15 mouse cellular contexts compared by ENCODE assay signal in genomic region chr12:41615271-41615670, GRCm38 (mm10).
DNase-seq lines count a peak whose midpoint lies in the region; ATAC-seq and TF ChIP-seq lines count a peak whose summit lies in the region.
"Had no signal": no experiment of that assay in that cellular context is flagged by ENCODE, and none has a peak within 500 bp of the region (broad histone marks: within the 10 kb centered on the region; RNA-seq: fewer than 3 reads in every experiment).

No protein-coding gene starts in this region.

- intact Hi-C loops in left cerebral cortex, adult 2 months (cut with DNase I), result no loop called here

- DNase-seq in cerebellum, postnatal 10 days, result peak; percentile 59 to 73
- DNase-seq in cerebellum, postnatal 4 days (ENCODE audit: low spot score in 2 of 2), result no peak
- peak; percentile 23 for DNase-seq in hindbrain, postnatal 0 days (ENCODE audit: low spot score)
- no peak for DNase-seq in hindbrain, embryonic 11.5 days (ENCODE audit: low spot score)
- peak; percentile 22 for DNase-seq in brain, embryonic 18.5 days (ENCODE audit: low read depth, low spot score)
- DNase-seq in left cerebral cortex, adult 2 months (ENCODE audit: extremely low spot score in 1 of 2, low spot score in 2 of 2), result peak in 1 of 2 experiments; percentile 12
- DNase-seq in spleen, adult 12 weeks (ENCODE audit: low spot score), result no peak
- DNase-seq in spleen, postnatal 4 days (ENCODE audit: low spot score in 2 of 2), result no peak
- DNase-seq: cerebellum, adult 9-10 months; gastrocnemius, postnatal 10 days; heart, postnatal 14 days; lung, postnatal 14 days; thymus, adult 2 months had no signal

- H3K36me3 ChIP-seq in hindbrain, postnatal 0 days (ENCODE audit: insufficient read depth, low read length), result no peaks in the 10 kb centered on the region
- H3K36me3 ChIP-seq in hindbrain, embryonic 11.5 days (ENCODE audit: control insufficient read depth, insufficient read depth, low read length), result no peaks in the 10 kb centered on the region
- H3K36me3 ChIP-seq: embryonic facial prominence, embryonic 10.5 days had no signal

- 60% methylated on average over 3 of the region's 3 CpGs for WGBS in hindbrain, postnatal 0 days
- 85% methylated on average over 3 of the region's 3 CpGs for WGBS in hindbrain, embryonic 11.5 days

- H3K4me2 ChIP-seq in hindbrain, postnatal 0 days (ENCODE audit: low read depth, low read length), result no peak overlapping the region
- H3K4me2 ChIP-seq in hindbrain, embryonic 11.5 days (replicated peaks; ENCODE audit: low read depth, low read length), result no peak overlapping the region

- peak; percentile 64; the same call in 1 of the 2 replicates for ATAC-seq in hindbrain, postnatal 0 days
- ATAC-seq in hindbrain, embryonic 11.5 days (ENCODE audit: low FRiP score), result no peak

- H3K27me3 ChIP-seq in hindbrain, postnatal 0 days (ENCODE audit: insufficient read depth, low read length), result no peaks in the 10 kb centered on the region
- no peaks in the 10 kb centered on the region for H3K27me3 ChIP-seq in hindbrain, embryonic 11.5 days (ENCODE audit: control insufficient read depth, insufficient read depth, low read length)

- no peak for TF ChIP-seq CTCF in hindbrain, postnatal 0 days (IDR thresholded peaks at IDR 0.05; ENCODE audit: low read depth)
- no peak for TF ChIP-seq CTCF in left cerebral cortex, adult 2 months (IDR thresholded peaks at IDR 0.05)

- H3K4me1 ChIP-seq in hindbrain, postnatal 0 days (ENCODE audit: insufficient read depth, low read length), result no peaks in the 10 kb centered on the region
- no peaks in the 10 kb centered on the region for H3K4me1 ChIP-seq in hindbrain, embryonic 11.5 days (replicated peaks; ENCODE audit: control insufficient read depth, insufficient read depth, low read length)
- H3K4me1 ChIP-seq: embryonic facial prominence, embryonic 10.5 days had no signal

- no peak overlapping the region for H3K4me3 ChIP-seq in hindbrain, postnatal 0 days (ENCODE audit: low read length)
- H3K4me3 ChIP-seq in hindbrain, embryonic 11.5 days (ENCODE audit: low read depth, low read length), result no peak overlapping the region
- H3K4me3 ChIP-seq in left cerebral cortex, adult 2 months, result no peak overlapping the region
- H3K4me3 ChIP-seq: embryonic facial prominence, embryonic 10.5 days; erythroblast, embryonic 14.5 days had no signal

- H3K9ac ChIP-seq in hindbrain, postnatal 0 days (replicated peaks; ENCODE audit: low read length), result no peak overlapping the region
- no peak overlapping the region for H3K9ac ChIP-seq in hindbrain, embryonic 11.5 days (ENCODE audit: low read depth, low read length)

- no peaks in the 10 kb centered on the region for H3K9me3 ChIP-seq in hindbrain, postnatal 0 days (ENCODE audit: low read length)
- H3K9me3 ChIP-seq in hindbrain, embryonic 11.5 days (ENCODE audit: control insufficient read depth, low read length), result no peaks in the 10 kb centered on the region
- H3K9me3 ChIP-seq: embryonic facial prominence, embryonic 10.5 days had no signal

- H3K27ac ChIP-seq in hindbrain, postnatal 0 days, result no peak overlapping the region
- no peak overlapping the region for H3K27ac ChIP-seq in hindbrain, embryonic 11.5 days (ENCODE audit: low read depth, low read length)
- 0 out of 2 replicates have a peak overlapping the region, but pooled peaks have one; percentile 7 for H3K27ac ChIP-seq in left cerebral cortex, adult 2 months
- H3K27ac ChIP-seq: embryonic facial prominence, embryonic 10.5 days had no signal

Comparison
In these comparisons a context has a peak if more than half of its experiments do, and no peak if none do; other contexts are left out.
1. DNase-seq: peak in cerebellum, postnatal 10 days (2 of 2), hindbrain, postnatal 0 days (single experiment) and brain, embryonic 18.5 days (single experiment); none in cerebellum, postnatal 4 days (0 of 2), hindbrain, embryonic 11.5 days (single experiment), spleen, adult 12 weeks (single experiment) and spleen, postnatal 4 days (0 of 2).